Mouse (Mus musculus): ENCODE data around the gene Pik3ca. TPM values are rescaled to one million over a fixed set of nuclear protein-coding genes. Genes with fewer than 3 reads are reported as not detected.

The Pik3ca gene
- polyA plus RNA-seq, 1 experiment from 2014 or later = 5.9 TPM

- no peak for TF ChIP-seq CTCF (IDR thresholded peaks at IDR 0.05; ENCODE audit: low read depth)
- H3K4me3 ChIP-seq (ENCODE audit: low read depth, low read length) = no peak overlapping the region
- 68% methylated on average over 11 of the region's 11 CpGs for WGBS
- no peak overlapping the region for H3K4me2 ChIP-seq (replicated peaks; ENCODE audit: low read depth)
- no peaks in the 10 kb centered on the region for H3K4me1 ChIP-seq (replicated peaks; ENCODE audit: control insufficient read depth, insufficient read depth, low read length)
- ATAC-seq = no peak
- no peaks in the 10 kb centered on the region for H3K9me3 ChIP-seq (ENCODE audit: control insufficient read depth)
- H3K9ac ChIP-seq (ENCODE audit: low read depth, low read length) = no peak overlapping the region
- no peaks in the 10 kb centered on the region for H3K27me3 ChIP-seq (replicated peaks; ENCODE audit: control insufficient read depth, insufficient read depth, low read length)
- peaks cover 58% of the 10 kb centered on the region for H3K36me3 ChIP-seq (ENCODE audit: control insufficient read depth, insufficient read depth)
- no peak overlapping the region for H3K27ac ChIP-seq (ENCODE audit: low read depth, low read length)
Measured at GRCm38 (mm10) chr3:32454329-32455021, 57.0 kb downstream of the Pik3ca start.

- Histone ChIP-seq H3K4me3 (ENCODE audit: low read depth, low read length) (no peak overlapping the region), H3K9me3 (ENCODE audit: control insufficient read depth) (no peaks in the 10 kb centered on the region), H3K27me3 (replicated peaks; ENCODE audit: control insufficient read depth, insufficient read depth, low read length) (no peaks in the 10 kb centered on the region), H3K36me3 (ENCODE audit: control insufficient read depth, insufficient read depth) (peaks cover 72% of the 10 kb centered on the region), H3K27ac (ENCODE audit: low read depth, low read length) (no peak overlapping the region), H3K4me2 (replicated peaks; ENCODE audit: low read depth) (no peak overlapping the region), H3K9ac (ENCODE audit: low read depth, low read length) (no peak overlapping the region), H3K4me1 (replicated peaks; ENCODE audit: control insufficient read depth, insufficient read depth, low read length) (no peaks in the 10 kb centered on the region)
- TF ChIP-seq CTCF (IDR thresholded peaks at IDR 0.05; ENCODE audit: low read depth) = peak; percentile 69
- no peak for ATAC-seq
- 68% methylated on average over 4 of the region's 4 CpGs for WGBS
Measured at GRCm38 (mm10) chr3:32459777-32460176, 62.3 kb downstream of the Pik3ca start.

- Histone ChIP-seq H3K9ac (ENCODE audit: low read depth, low read length) (no peak overlapping the region), H3K27me3 (replicated peaks; ENCODE audit: control insufficient read depth, insufficient read depth, low read length) (no peaks in the 10 kb centered on the region), H3K4me2 (replicated peaks; ENCODE audit: low read depth) (no peak overlapping the region), H3K4me3 (ENCODE audit: low read depth, low read length) (no peak overlapping the region), H3K4me1 (replicated peaks; ENCODE audit: control insufficient read depth, insufficient read depth, low read length) (no peaks in the 10 kb centered on the region), H3K9me3 (ENCODE audit: control insufficient read depth) (no peaks in the 10 kb centered on the region), H3K36me3 (ENCODE audit: control insufficient read depth, insufficient read depth) (peaks cover 17% of the 10 kb centered on the region), H3K27ac (ENCODE audit: low read depth, low read length) (no peak overlapping the region)
- no peak for TF ChIP-seq CTCF (IDR thresholded peaks at IDR 0.05; ENCODE audit: low read depth)
- WGBS = 94% methylated on average over 4 of the region's 4 CpGs
- no peak for ATAC-seq
Measured at GRCm38 (mm10) chr3:32467321-32467720, 69.8 kb downstream of the Pik3ca start.

- WGBS = 38% methylated on average over 4 of the region's 4 CpGs
- Histone ChIP-seq H3K27ac (ENCODE audit: low read depth, low read length) (no peak overlapping the region), H3K27me3 (replicated peaks; ENCODE audit: control insufficient read depth, insufficient read depth, low read length) (no peaks in the 10 kb centered on the region), H3K9ac (ENCODE audit: low read depth, low read length) (no peak overlapping the region), H3K4me1 (replicated peaks; ENCODE audit: control insufficient read depth, insufficient read depth, low read length) (no peaks in the 10 kb centered on the region), H3K4me2 (replicated peaks; ENCODE audit: low read depth) (no peak overlapping the region), H3K9me3 (ENCODE audit: control insufficient read depth) (no peaks in the 10 kb centered on the region), H3K36me3 (ENCODE audit: control insufficient read depth, insufficient read depth) (peaks cover 6% of the 10 kb centered on the region; the same call in 1 of the 2 replicates), H3K4me3 (ENCODE audit: low read depth, low read length) (no peak overlapping the region)
- no peak for TF ChIP-seq CTCF (IDR thresholded peaks at IDR 0.05; ENCODE audit: low read depth)
- no peak for ATAC-seq
Measured at GRCm38 (mm10) chr3:32468411-32468810, 70.9 kb downstream of the Pik3ca start.

GRCm38 (mm10) chr3:32470449-32470848 is 73.0 kb downstream of the Pik3ca start:
- Histone ChIP-seq H3K4me2 (replicated peaks; ENCODE audit: low read depth) (no peak overlapping the region), H3K4me1 (replicated peaks; ENCODE audit: control insufficient read depth, insufficient read depth, low read length) (no peaks in the 10 kb centered on the region), H3K27ac (ENCODE audit: low read depth, low read length) (no peak overlapping the region), H3K36me3 (ENCODE audit: control insufficient read depth, insufficient read depth) (no peaks in the 10 kb centered on the region), H3K9ac (ENCODE audit: low read depth, low read length) (no peak overlapping the region), H3K4me3 (ENCODE audit: low read depth, low read length) (no peak overlapping the region), H3K27me3 (replicated peaks; ENCODE audit: control insufficient read depth, insufficient read depth, low read length) (no peaks in the 10 kb centered on the region), H3K9me3 (ENCODE audit: control insufficient read depth) (no peaks in the 10 kb centered on the region)
- 76% methylated on average over 7 of the region's 7 CpGs for WGBS
- ATAC-seq = no peak
- no peak for TF ChIP-seq CTCF (IDR thresholded peaks at IDR 0.05; ENCODE audit: low read depth)

GRCm38 (mm10) chr3:32471098-32471497 is 73.6 kb downstream of the Pik3ca start:
- H3K4me1 ChIP-seq (replicated peaks; ENCODE audit: control insufficient read depth, insufficient read depth, low read length) = no peaks in the 10 kb centered on the region
- no peak overlapping the region for H3K27ac ChIP-seq (ENCODE audit: low read depth, low read length)
- no peaks in the 10 kb centered on the region for H3K36me3 ChIP-seq (ENCODE audit: control insufficient read depth, insufficient read depth)
- no peak overlapping the region for H3K4me2 ChIP-seq (replicated peaks; ENCODE audit: low read depth)
- TF ChIP-seq CTCF (IDR thresholded peaks at IDR 0.05; ENCODE audit: low read depth) = no peak
- H3K9me3 ChIP-seq (ENCODE audit: control insufficient read depth) = no peaks in the 10 kb centered on the region
- no peaks in the 10 kb centered on the region for H3K27me3 ChIP-seq (replicated peaks; ENCODE audit: control insufficient read depth, insufficient read depth, low read length)
- no peak overlapping the region for H3K4me3 ChIP-seq (ENCODE audit: low read depth, low read length)
- H3K9ac ChIP-seq (ENCODE audit: low read depth, low read length) = no peak overlapping the region
- WGBS = 41% methylated on average over 6 of the region's 6 CpGs
- ATAC-seq = no peak

All from intestine, postnatal 0 days (tissue).